Mouse (Mus musculus) ovary, postnatal 36 days (tissue): ENCODE measurements around the gene Lrfn1.

Experiments used
- DNase-seq: peaks from one replicate; pipeline ENCODE4 v3.0.0; 2022; ENCODE audit warnings: low spot score, mixed read lengths

The Lrfn1 gene

GRCm38 (mm10) chr7:28511441-28511840 lies 59.7 kb downstream of the Lrfn1 start:
- no peak for DNase-seq
